Mouse (Mus musculus) telencephalon, adult 2 months (tissue): ENCODE results near the gene Raph1.

Experiments
- DNase-seq: peaks from one replicate; pipeline ENCODE4 v3.0.0-alpha.2; 2011; ENCODE audit warnings: low read depth, low spot score

Raph1 gene

GRCm38 (mm10) chr1:60566631-60567311 lies at the start of gene Raph1:
Gene Raph1 (minus strand): TSS chr1:60567104.
- peak; percentile 58 for DNase-seq

GRCm38 (mm10) chr1:60615703-60616102 lies 48.8 kb upstream of the Raph1 start:
- no peak for DNase-seq

GRCm38 (mm10) chr1:60614902-60615301 lies 48.0 kb upstream of the Raph1 start:
- peak; percentile 24 for DNase-seq

GRCm38 (mm10) chr1:60611968-60612367 lies 45.1 kb upstream of the Raph1 start:
- no peak for DNase-seq

- DNase-seq, result no peak
Measured at GRCm38 (mm10) chr1:60610631-60611030, 43.7 kb upstream of the Raph1 start.

GRCm38 (mm10) chr1:60609011-60609775 lies 42.3 kb upstream of the Raph1 start:
- no peak for DNase-seq

GRCm38 (mm10) chr1:60604481-60605021 lies 37.6 kb upstream of the Raph1 start:
- no peak for DNase-seq

GRCm38 (mm10) chr1:60600682-60601081 lies 33.8 kb upstream of the Raph1 start:
- DNase-seq, result no peak

GRCm38 (mm10) chr1:60599926-60600325 lies 33.0 kb upstream of the Raph1 start:
- DNase-seq, result no peak

GRCm38 (mm10) chr1:60599013-60599701 lies 32.3 kb upstream of the Raph1 start:
- no peak for DNase-seq

- DNase-seq, result no peak
Measured at GRCm38 (mm10) chr1:60596386-60597320, 29.7 kb upstream of the Raph1 start.

- no peak for DNase-seq
Measured at GRCm38 (mm10) chr1:60593101-60593500, 26.2 kb upstream of the Raph1 start.

- DNase-seq, result no peak
Measured at GRCm38 (mm10) chr1:60588887-60589629, 22.2 kb upstream of the Raph1 start.

GRCm38 (mm10) chr1:60580990-60581389 lies 14.1 kb upstream of the Raph1 start:
- peak; percentile 9 for DNase-seq

- DNase-seq, result no peak
Measured at GRCm38 (mm10) chr1:60579886-60580285, 13.0 kb upstream of the Raph1 start.

- no peak for DNase-seq
Measured at GRCm38 (mm10) chr1:60572699-60573098, 5.8 kb upstream of the Raph1 start.

- no peak for DNase-seq
Measured at GRCm38 (mm10) chr1:60569741-60570140, 2.8 kb upstream of the Raph1 start.

- no peak for DNase-seq
Measured at GRCm38 (mm10) chr1:60569210-60569609, 2.3 kb upstream of the Raph1 start.

GRCm38 (mm10) chr1:60567321-60567720 lies 417 bp upstream of the Raph1 start:
- DNase-seq, result no peak

GRCm38 (mm10) chr1:60565931-60566630 lies 823 bp downstream of the Raph1 start:
- DNase-seq, result peak; percentile 36
